9 mouse cellular contexts compared by ENCODE assay signal in genomic region chr11:78549491-78549987, GRCm38 (mm10). TPM values are rescaled to one million over a fixed set of nuclear protein-coding genes. Genes with fewer than 3 reads are reported as not detected.
DNase-seq lines count a peak whose midpoint lies in the region; ATAC-seq and TF ChIP-seq lines count a peak whose summit lies in the region.
"Had no signal": no experiment of that assay in that cellular context is flagged by ENCODE, and none has a peak within 500 bp of the region (broad histone marks: within the 10 kb centered on the region; RNA-seq: fewer than 3 reads in every experiment).

No protein-coding gene starts in this region.

- H3K4me1 ChIP-seq in testis, adult 2 months (ENCODE audit: control insufficient read depth, insufficient read depth, low read length), result peaks cover 6% of the 10 kb centered on the region
- H3K4me1 ChIP-seq in liver, embryonic 12.5 days, result peaks cover 56% of the 10 kb centered on the region
- H3K4me1 ChIP-seq in thymus, adult 2 months (replicated peaks; ENCODE audit: control insufficient read depth, insufficient read depth, low read length), result peaks cover 14% of the 10 kb centered on the region

- peak overlapping the region; percentile 99 for H3K27ac ChIP-seq in testis, adult 2 months (ENCODE audit: control insufficient read depth, insufficient read depth, low read depth, low read length)
- peak overlapping the region; percentile 84 for H3K27ac ChIP-seq in liver, embryonic 12.5 days
- no peak overlapping the region for H3K27ac ChIP-seq in thymus, adult 2 months (ENCODE audit: control insufficient read depth, insufficient read depth, low read length)

- WGBS in liver, embryonic 12.5 days (ENCODE audit: insufficient replicate concordance), result 3% methylated on average over 5 of the region's 5 CpGs
- WGBS in thymus, adult 2 months, result 6% methylated on average over 5 of the region's 5 CpGs

- ATAC-seq in liver, embryonic 12.5 days, result no peak

- 0 out of 2 replicates have a peak, but pooled peaks cover 4% of the 10 kb centered on the region for H3K9me3 ChIP-seq in liver, embryonic 12.5 days (replicated peaks)

- H3K4me2 ChIP-seq in liver, embryonic 12.5 days, result peak overlapping the region; percentile 91

- TF ChIP-seq POLR2A in testis, adult 2 months (IDR thresholded peaks at IDR 0.05; ENCODE audit: control insufficient read depth, low read depth, low read length), result no peak
- no peak for TF ChIP-seq POLR2A in thymus, adult 2 months (IDR thresholded peaks at IDR 0.05; ENCODE audit: control insufficient read depth, extremely low read depth, insufficient read depth, low read length, poor library complexity)

- H3K9ac ChIP-seq in liver, embryonic 12.5 days, result peak overlapping the region; percentile 84

- TF ChIP-seq CTCF in testis, adult 2 months (IDR thresholded peaks at IDR 0.05; ENCODE audit: control insufficient read depth, insufficient read depth, insufficient replicate concordance, low read depth, low read length), result no peak
- no peak for TF ChIP-seq CTCF in thymus, adult 2 months (IDR thresholded peaks at IDR 0.05; ENCODE audit: borderline replicate concordance, control insufficient read depth, extremely low read depth, insufficient read depth, low read length, poor library complexity)

- no peaks in the 10 kb centered on the region for H3K36me3 ChIP-seq in testis, adult 2 months (ENCODE audit: control insufficient read depth, insufficient read depth, low read length)
- peaks cover 23% of the 10 kb centered on the region for H3K36me3 ChIP-seq in liver, embryonic 12.5 days
- no peaks in the 10 kb centered on the region for H3K36me3 ChIP-seq in thymus, adult 2 months (ENCODE audit: control insufficient read depth, insufficient read depth, low read length)

- peak; percentile 21 for DNase-seq in embryo, embryonic 10.5 days (ENCODE audit: low spot score)
- DNase-seq in embryo, embryonic 11 days, result no peak
- no peak for DNase-seq in testis, postnatal 14 days (ENCODE audit: low spot score)
- no peak for DNase-seq in thymus, postnatal 4 days
- no peak for DNase-seq in thymus, adult 2 months
- no peak for DNase-seq in ovary, adult 18-20 months (ENCODE audit: low spot score)
- DNase-seq: gastrocnemius, postnatal 10 days had no signal

- H3K4me3 ChIP-seq in testis, adult 2 months (ENCODE audit: control insufficient read depth, low read depth, low read length), result peak overlapping the region; percentile 96
- H3K4me3 ChIP-seq in liver, embryonic 12.5 days, result peak overlapping the region; percentile 83
- H3K4me3 ChIP-seq in thymus, adult 2 months (ENCODE audit: control insufficient read depth, insufficient read depth, low read length), result no peak overlapping the region; the same call in 1 of the 2 replicates

- no peaks in the 10 kb centered on the region for H3K27me3 ChIP-seq in testis, adult 2 months (ENCODE audit: control insufficient read depth, insufficient read depth, low read length)
- H3K27me3 ChIP-seq in liver, embryonic 12.5 days (replicated peaks), result no peaks in the 10 kb centered on the region
- no peaks in the 10 kb centered on the region for H3K27me3 ChIP-seq in thymus, adult 2 months (ENCODE audit: control insufficient read depth, insufficient read depth, low read length)

RNA-seq across cellular contexts. Expression of gene Tmem97, which starts 1.0 kb away (rescaled TPM):
- polyA plus RNA-seq in testis, adult 2 months (2012; rRNA removed), result 491 and 534 TPM in 2 replicates
- polyA plus RNA-seq in liver, embryonic 12.5 days (2016; fragmentation: Nextera tagmentation; extraction: Ambion mirVana), result 111 and 128 TPM in 2 replicates
- polyA plus RNA-seq in thymus, adult 2 months (2012; rRNA removed), result 20.6 and 21.6 TPM in 2 replicates

RNA-seq across cellular contexts. Expression of gene Ift20, which starts 13.4 kb away (rescaled TPM):
- 62.1 and 64.8 TPM in 2 replicates for polyA plus RNA-seq in testis, adult 2 months (2012; rRNA removed)
- 81.7 and 84.7 TPM in 2 replicates for polyA plus RNA-seq in liver, embryonic 12.5 days (2016; fragmentation: Nextera tagmentation; extraction: Ambion mirVana)
- polyA plus RNA-seq in thymus, adult 2 months (2012; rRNA removed), result 58.4 and 60.7 TPM in 2 replicates

RNA-seq across cellular contexts. Expression of gene Tnfaip1, which starts 13.4 kb away (rescaled TPM):
- 9.8 and 10.0 TPM in 2 replicates for polyA plus RNA-seq in testis, adult 2 months (2012; rRNA removed)
- polyA plus RNA-seq in liver, embryonic 12.5 days (2016; fragmentation: Nextera tagmentation; extraction: Ambion mirVana), result 22.3 and 22.6 TPM in 2 replicates
- 13.4 and 14.3 TPM in 2 replicates for polyA plus RNA-seq in thymus, adult 2 months (2012; rRNA removed)

RNA-seq across cellular contexts. Expression of gene Poldip2, which starts 37.5 kb away (rescaled TPM):
- 111 and 129 TPM in 2 replicates for polyA plus RNA-seq in testis, adult 2 months (2012; rRNA removed)
- polyA plus RNA-seq in liver, embryonic 12.5 days (2016; fragmentation: Nextera tagmentation; extraction: Ambion mirVana), result 96.0 and 96.7 TPM in 2 replicates
- 41.3 and 43.6 TPM in 2 replicates for polyA plus RNA-seq in thymus, adult 2 months (2012; rRNA removed)

RNA-seq across cellular contexts. Expression of gene Tmem199, which starts 37.6 kb away (rescaled TPM):
- 16.0 and 19.2 TPM in 2 replicates for polyA plus RNA-seq in testis, adult 2 months (2012; rRNA removed)
- polyA plus RNA-seq in liver, embryonic 12.5 days (2016; fragmentation: Nextera tagmentation; extraction: Ambion mirVana), result 40.6 and 41.7 TPM in 2 replicates
- polyA plus RNA-seq in thymus, adult 2 months (2012; rRNA removed), result 13.5 and 17.3 TPM in 2 replicates
